Mouse (Mus musculus) liver, embryonic 14.5 days (tissue): ENCODE data around the gene Gm10197. TPM values are rescaled to one million over a fixed set of nuclear protein-coding genes. Genes with fewer than 3 reads are reported as not detected.

Experiments used
- ATAC-seq: fragments of 200-750 bp; cut with Nextera tagmentation; 2 replicates; pipeline ENCODE4 v1.8.0; 2017; ENCODE audit warnings: moderate number of reproducible peaks, mild to moderate bottlenecking, moderate library complexity; ENCODE audit not compliant: insufficient read depth
- DNase-seq, 3 experiments: peaks; one replicate each; pipeline ENCODE4 v3.0.0-alpha.2; 2012 to 2013; ENCODE audit warnings: low read depth in 3 of 3, low spot score in 3 of 3
- H3K27ac ChIP-seq: fragments of 300-500 bp; sonication (generic); 2 replicates; pipeline ENCODE4 v1.5.1; 2014; ENCODE audit warnings: moderate library complexity, mild to moderate bottlenecking, control low read depth, inconsistent platforms
- H3K27me3 ChIP-seq: fragments of 300-500 bp; sonication (generic); 2 replicates; pipeline ENCODE4 v1.6.1; 2014; ENCODE audit warnings: mild to moderate bottlenecking, low read length, moderate library complexity; ENCODE audit not compliant: control insufficient read depth, insufficient read depth
- H3K36me3 ChIP-seq: fragments of 300-500 bp; sonication (generic); replicated peaks from 2 replicates; pipeline ENCODE4 v1.6.1; 2014; ENCODE audit warnings: low read depth; ENCODE audit not compliant: control insufficient read depth, insufficient read depth
- H3K4me1 ChIP-seq, 2 experiments: fragments of 200-500 bp in 1 of 2; fragments of 300-500 bp in 1 of 2; sonication (generic) in 1 of 2; replicated peaks; 2 replicates each; pipeline ENCODE4 v1.6.1; 2012 to 2014; ENCODE audit warnings: antibody characterized with exemption in 1 of 2, inconsistent platforms in 1 of 2, low read length in 1 of 2; ENCODE audit not compliant: control insufficient read depth in 2 of 2, insufficient read depth in 2 of 2
- H3K4me2 ChIP-seq: fragments of 300-500 bp; sonication (generic); 2 replicates; pipeline ENCODE4 v1.6.1; 2014; ENCODE audit warnings: low read depth, mild to moderate bottlenecking, control low read depth, moderate library complexity
- H3K4me3 ChIP-seq, 2 experiments: fragments of 200-500 bp in 1 of 2; fragments of 300-500 bp in 1 of 2; sonication (generic) in 1 of 2; 2 replicates each; pipeline ENCODE4 v1.5.1; 2012 to 2014; ENCODE audit warnings: low read depth in 2 of 2, low read length in 2 of 2, mild to moderate bottlenecking in 2 of 2, control low read depth in 1 of 2, inconsistent platforms in 1 of 2, moderate library complexity in 1 of 2; ENCODE audit not compliant: insufficient read depth in 1 of 2
- H3K9ac ChIP-seq: fragments of 300-500 bp; sonication (generic); replicated peaks from 2 replicates; pipeline ENCODE4 v1.6.1; 2014; ENCODE audit warnings: mild to moderate bottlenecking, control low read depth, moderate library complexity
- H3K9me3 ChIP-seq: fragments of 300-500 bp; sonication (generic); 2 replicates; pipeline ENCODE4 v1.6.1; 2016; ENCODE audit warnings: low read length, mixed read lengths; ENCODE audit not compliant: control insufficient read depth
- CTCF ChIP-seq: IDR thresholded peaks from 2 replicates; pipeline ENCODE4 v1.5.1; 2016; ENCODE audit warnings: antibody characterized with exemption, low read depth, control low read depth
- EP300 ChIP-seq: IDR thresholded peaks from 2 replicates; pipeline ENCODE4 v1.6.1; 2016; ENCODE audit warnings: antibody characterized with exemption, low read depth
- whole genome bisulfite sequencing: fragments of 180-500 bp; shearing (Covaris S2); extraction: QIAGEN DNeasy Blood & Tissue Kit; methylation state at CpG from one replicate; pipeline ENCODE4 v1.1.7; 2014; ENCODE audit not compliant: insufficient replicate concordance; 5-methylcytosine and 5-hydroxymethylcytosine counted together
- polyA plus RNA-seq, 2 experiments: library from polyadenylated mRNA; depleted of rRNA in 1 of 2; stranded (reverse) in 1 of 2; unstranded in 1 of 2; fragments of >200 nt; fragmentation: Nextera tagmentation in 1 of 2; extraction: Ambion mirVana in 1 of 2; gene quantifications; 2 replicates each; pipeline versions ENCODE4 v1.2.1 to v1.2.3; 2012 to 2014

The Gm10197 gene
- polyA plus RNA-seq, 2 experiments: not detected

DNA sequence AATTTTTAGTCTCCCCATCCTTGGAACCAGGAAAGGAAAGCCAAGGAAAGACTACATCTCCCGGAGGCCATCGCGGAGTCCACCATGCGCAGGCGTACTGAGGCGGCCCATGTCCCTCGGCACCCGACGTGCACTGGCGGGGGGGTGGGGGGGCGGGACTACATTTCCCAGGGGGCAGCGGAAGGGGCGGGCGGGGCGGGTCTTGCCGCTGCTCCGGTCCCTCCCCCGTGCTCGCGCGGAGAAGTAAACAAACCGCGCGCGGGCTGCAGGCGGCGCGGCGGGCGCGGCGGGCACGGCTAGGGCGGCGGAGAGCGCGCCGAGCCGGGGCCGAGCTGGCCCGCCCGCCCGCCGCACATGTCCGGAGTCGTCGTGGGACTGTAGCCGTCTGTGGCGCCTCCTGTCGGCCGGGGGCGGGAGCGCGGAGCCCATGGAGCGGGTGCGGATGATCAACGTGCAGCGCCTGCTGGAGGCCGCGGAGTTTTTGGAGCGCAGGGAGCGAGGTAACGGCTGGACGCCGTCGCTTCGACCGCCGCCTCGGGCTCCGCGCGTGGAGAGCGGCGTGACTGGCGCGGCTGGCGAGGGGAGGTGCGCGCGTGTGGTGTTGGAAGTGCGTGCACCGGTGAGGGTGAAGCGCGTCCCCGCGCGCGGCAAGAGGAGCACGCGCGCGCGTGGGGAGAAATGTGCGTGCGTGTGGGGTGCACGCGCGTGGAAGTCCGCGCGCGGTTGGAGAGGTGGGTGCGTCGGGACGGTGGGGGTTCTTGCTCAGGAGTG, 42.2 kb downstream of the Gm10197 start:
- H3K9me3 ChIP-seq: no peaks in the 10 kb centered on the region
- peak overlapping the region; percentile 91 for H3K4me2 ChIP-seq
- peaks cover 23 to 38% of the 10 kb centered on the region in 2 experiments for H3K4me1 ChIP-seq
- ATAC-seq: peak; percentile 84
- WGBS: under 1% methylated on average over 104 of the region's 106 CpGs
- peak overlapping the region; percentile 26 for H3K27ac ChIP-seq
- peaks cover 8% of the 10 kb centered on the region for H3K36me3 ChIP-seq
- TF ChIP-seq EP300 (no peak), CTCF (peak; percentile 82)
- H3K4me3 ChIP-seq: peak overlapping the region; percentile 66 to 82
- peak overlapping the region; percentile 84 for H3K9ac ChIP-seq
- H3K27me3 ChIP-seq: no peaks in the 10 kb centered on the region
- DNase-seq: peak; percentile 83 to 87 (median 87)

DNA sequence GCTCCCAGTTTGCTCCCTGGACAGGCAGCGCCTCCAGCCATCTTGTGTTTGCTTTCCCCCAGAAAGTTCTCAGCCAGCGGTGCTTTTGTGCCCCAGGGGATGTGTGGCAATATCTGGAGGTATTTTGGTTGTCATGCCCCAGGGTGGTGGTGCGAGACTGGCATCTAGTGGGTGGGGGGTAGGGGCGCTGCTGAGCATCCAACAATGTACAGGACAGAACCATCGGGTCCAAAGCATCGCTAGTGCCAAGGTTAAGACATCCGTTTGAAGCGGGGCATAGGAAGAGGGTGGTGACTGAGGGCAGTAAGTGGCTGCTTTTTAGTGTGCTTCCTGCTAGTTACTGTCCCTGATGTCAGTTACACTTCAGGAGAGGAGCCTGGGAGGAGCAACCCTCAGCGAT, 43.5 kb downstream of the Gm10197 start:
- no peak for DNase-seq
- Histone ChIP-seq H3K27me3 (no peaks in the 10 kb centered on the region), H3K27ac (peak overlapping the region; percentile 54), H3K4me1 (peaks cover 23 to 36% of the 10 kb centered on the region in 2 experiments), H3K9me3 (no peaks in the 10 kb centered on the region), H3K36me3 (peaks cover 6% of the 10 kb centered on the region), H3K4me2 (no peak overlapping the region; the same call in 1 of the 2 replicates), H3K4me3 (no peak overlapping the region), H3K9ac (no peak overlapping the region; the same call in none of the 2 replicates)
- TF ChIP-seq EP300: no peak
- TF ChIP-seq CTCF: peak; percentile 51
- 72% methylated on average over 9 of the region's 9 CpGs for WGBS
- ATAC-seq: no peak

DNA sequence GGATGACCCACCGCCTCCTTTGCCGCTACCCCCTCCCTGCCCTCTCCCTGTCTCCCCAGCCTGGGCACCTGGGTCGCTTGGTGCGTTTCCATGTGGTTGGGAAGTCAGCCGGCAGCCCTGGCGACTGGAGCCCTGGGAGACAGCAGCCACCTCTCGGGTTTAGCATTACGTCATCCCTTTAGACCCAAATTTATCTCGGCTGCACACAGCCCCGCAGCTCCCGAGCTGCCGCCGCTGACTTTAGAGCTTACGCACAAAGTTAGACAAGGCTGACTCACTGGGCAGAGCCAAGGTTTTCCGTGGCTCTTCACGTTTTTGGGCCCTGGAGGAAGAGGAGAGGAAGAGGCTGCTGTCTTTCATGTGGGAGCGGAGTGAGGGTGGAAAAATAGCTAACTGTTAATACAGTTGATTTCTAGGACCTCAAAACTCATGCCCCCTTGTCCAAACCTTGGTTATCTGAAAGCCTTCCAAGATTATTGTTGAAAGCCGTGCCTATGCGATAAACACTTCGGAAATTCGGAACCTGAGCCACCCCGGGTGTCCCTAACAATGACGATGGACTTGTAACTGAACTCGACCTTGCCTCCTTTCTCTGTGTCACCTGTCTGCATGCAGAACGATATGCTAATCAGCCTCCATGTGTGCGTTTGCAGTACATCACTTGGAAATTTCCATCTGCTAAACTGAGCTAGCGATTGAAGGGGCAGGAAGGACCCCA, 45.8 kb downstream of the Gm10197 start:
- 4% methylated on average over 27 of the region's 27 CpGs for WGBS
- TF ChIP-seq CTCF (0 out of 2 replicates have a peak, but pooled peaks have one; percentile 3), EP300 (0 out of 2 replicates have a peak, but pooled peaks have one; percentile 59)
- Histone ChIP-seq H3K4me2 (peak overlapping the region; percentile 79), H3K4me3 (peak overlapping the region; percentile 54 to 58), H3K36me3 (no peaks in the 10 kb centered on the region), H3K4me1 (peaks cover 24 to 35% of the 10 kb centered on the region in 2 experiments), H3K9ac (peak overlapping the region; percentile 96), H3K9me3 (no peaks in the 10 kb centered on the region), H3K27me3 (no peaks in the 10 kb centered on the region), H3K27ac (peak overlapping the region; percentile 98)
- ATAC-seq: peak; percentile 81
- DNase-seq: peak; percentile 88 to 92 (median 89)

DNA sequence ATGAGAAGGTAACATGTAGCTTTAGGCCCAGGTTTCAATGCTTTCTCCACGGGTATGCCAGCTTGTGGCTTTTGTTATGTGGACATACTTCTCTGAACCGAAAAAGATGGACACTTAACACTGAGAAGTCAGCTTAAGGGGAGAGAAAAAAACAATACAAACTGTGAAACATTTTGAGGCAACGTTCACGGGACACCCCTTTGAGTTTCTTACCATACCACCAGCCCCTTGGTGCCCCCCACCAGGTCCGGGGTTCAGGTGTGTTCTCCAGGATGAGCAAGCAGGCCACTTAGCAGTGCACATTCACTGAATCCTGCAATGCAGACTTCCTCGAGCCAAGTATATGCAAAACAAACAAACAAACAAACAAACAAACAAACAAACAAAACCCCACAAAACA, 46.7 kb downstream of the Gm10197 start:
- TF ChIP-seq CTCF (no peak), EP300 (no peak)
- DNase-seq: no peak
- Histone ChIP-seq H3K4me1 (peaks cover 28 to 40% of the 10 kb centered on the region in 2 experiments), H3K9me3 (no peaks in the 10 kb centered on the region), H3K4me3 (peak overlapping the region; percentile 23 to 58; a peak in 3 of 4 replicates), H3K4me2 (peak overlapping the region; percentile 79), H3K27me3 (no peaks in the 10 kb centered on the region), H3K36me3 (no peaks in the 10 kb centered on the region), H3K9ac (peak overlapping the region; percentile 96), H3K27ac (peak overlapping the region; percentile 98)
- WGBS: 52% methylated on average over 6 of the region's 6 CpGs
- ATAC-seq: no peak

DNA sequence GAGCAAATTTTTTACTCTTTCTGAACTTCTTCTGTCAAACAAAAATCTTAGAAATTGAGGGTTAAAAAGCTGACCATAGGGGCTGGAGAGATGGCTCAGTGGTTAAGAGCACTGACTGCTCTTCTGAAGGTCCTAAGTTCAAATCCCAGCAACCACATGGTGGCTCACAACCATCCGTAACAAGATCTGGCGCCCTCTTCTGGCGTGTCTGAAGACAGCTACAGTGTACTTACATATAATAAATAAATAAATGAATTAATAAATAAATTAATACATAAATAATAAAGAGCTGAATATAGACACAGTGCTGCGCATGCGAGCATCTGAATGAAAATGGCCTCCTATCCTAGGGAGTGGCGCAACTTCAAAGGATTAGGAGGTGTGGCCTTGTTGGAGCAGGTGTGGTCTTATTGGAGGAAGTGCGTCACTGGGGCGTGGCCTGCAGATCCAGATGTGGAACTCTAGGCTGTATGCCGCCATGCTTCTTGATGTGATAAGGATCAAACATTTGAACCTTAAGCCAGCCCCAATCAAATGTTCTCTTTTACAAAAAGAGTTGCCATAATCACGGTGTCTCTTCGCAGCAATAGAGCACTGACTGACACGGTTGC, 49.0 kb downstream of the Gm10197 start:
- Histone ChIP-seq H3K36me3 (no peaks in the 10 kb centered on the region), H3K4me2 (no peak overlapping the region), H3K4me3 (no peak overlapping the region), H3K27me3 (no peaks in the 10 kb centered on the region), H3K9me3 (no peaks in the 10 kb centered on the region), H3K9ac (no peak overlapping the region), H3K27ac (no peak overlapping the region), H3K4me1 (peaks cover 30 to 42% of the 10 kb centered on the region in 2 experiments)
- peak; percentile 48 for TF ChIP-seq CTCF
- no peak for TF ChIP-seq EP300
- ATAC-seq (no peak), DNase-seq (no peak)
- WGBS: 82% methylated on average over 12 of the region's 12 CpGs

Other genes starting within 250 kb of the Gm10197 start
- 8.2 and 12.7 TPM in 2 replicates for gene Add3, start 231.3 kb downstream of the Gm10197 start, polyA plus RNA-seq (2012; rRNA removed)
- gene Add3, start 231.3 kb downstream of the Gm10197 start, polyA plus RNA-seq (2014; fragmentation: Nextera tagmentation; extraction: Ambion mirVana): 21.7 and 26.7 TPM in 2 replicates
- gene Mxi1, start 61.2 kb downstream of the Gm10197 start, polyA plus RNA-seq (2012; rRNA removed): 11.1 and 16.5 TPM in 2 replicates
- 27.7 and 33.1 TPM in 2 replicates for gene Mxi1, start 61.2 kb downstream of the Gm10197 start, polyA plus RNA-seq (2014; fragmentation: Nextera tagmentation; extraction: Ambion mirVana)
- gene Smndc1, start 18.8 kb upstream of the Gm10197 start, polyA plus RNA-seq (2012; rRNA removed): 5.7 and 11.5 TPM in 2 replicates
- gene Smndc1, start 18.8 kb upstream of the Gm10197 start, polyA plus RNA-seq (2014; fragmentation: Nextera tagmentation; extraction: Ambion mirVana): 17.4 and 22.1 TPM in 2 replicates
- 1.0 and 1.3 TPM in 2 replicates for gene Dusp5, start 157.3 kb upstream of the Gm10197 start, polyA plus RNA-seq (2012; rRNA removed)
- 1.8 and 1.9 TPM in 2 replicates for gene Dusp5, start 157.3 kb upstream of the Gm10197 start, polyA plus RNA-seq (2014; fragmentation: Nextera tagmentation; extraction: Ambion mirVana)
- 45.0 and 105 TPM in 2 replicates for gene Nutf2-ps1, start 217.3 kb upstream of the Gm10197 start, polyA plus RNA-seq (2012; rRNA removed)
- 167 and 188 TPM in 2 replicates for gene Nutf2-ps1, start 217.3 kb upstream of the Gm10197 start, polyA plus RNA-seq (2014; fragmentation: Nextera tagmentation; extraction: Ambion mirVana)
- gene Smc3, start 228.6 kb upstream of the Gm10197 start, polyA plus RNA-seq (2012; rRNA removed): 12.5 and 25.2 TPM in 2 replicates
- gene Smc3, start 228.6 kb upstream of the Gm10197 start, polyA plus RNA-seq (2014; fragmentation: Nextera tagmentation; extraction: Ambion mirVana): 30.3 and 38.0 TPM in 2 replicates